Mouse (Mus musculus): ENCODE data around the gene Ak2. TPM values are rescaled to one million over a fixed set of nuclear protein-coding genes. Genes with fewer than 3 reads are reported as not detected.
A peak's percentile ranks its signal among the peaks of the same experiment; 100 is the strongest.

Ak2 gene
- polyA plus RNA-seq, 1 experiment from 2014 or later, result 148 TPM

GRCm38 (mm10) chr4:128962029-128962925, 29.5 kb upstream of the Ak2 start, which contains the start of gene Azin2:
Gene Azin2 (minus strand): TSS chr4:128962442.
- DNase-seq (peak; percentile 95), ATAC-seq (ENCODE audit: insufficient read depth) (peak; percentile 94)
- Histone ChIP-seq H3K9ac (peak within 1 kb of the TSS; percentile 75), H3K36me3 (ENCODE audit: insufficient read depth) (no peaks in the 10 kb centered on the region), H3K27ac (ENCODE audit: low read depth) (peak within 1 kb of the TSS; percentile 55; the same call in 1 of the 2 replicates), H3K4me2 (peak within 1 kb of the TSS; percentile 90), H3K4me3 (ENCODE audit: low read depth, low read length) (peak within 1 kb of the TSS; percentile 71), H3K27me3 (ENCODE audit: insufficient read depth, low read length) (no peaks in the 10 kb centered on the region), H3K9me3 (ENCODE audit: low read depth, low read length) (no peaks in the 10 kb centered on the region), H3K4me1 (ENCODE audit: insufficient read depth) (peaks cover 10% of the 10 kb centered on the region)
- WGBS, result under 1% methylated on average over 71 of the region's 72 CpGs
- TF ChIP-seq CTCF (IDR thresholded peaks at IDR 0.05; ENCODE audit: low read depth), result no peak

GRCm38 (mm10) chr4:128962926-128963290, 28.9 kb upstream of the Ak2 start:
- Histone ChIP-seq H3K27ac (ENCODE audit: low read depth) (no peak overlapping the region), H3K9me3 (ENCODE audit: low read depth, low read length) (no peaks in the 10 kb centered on the region), H3K27me3 (ENCODE audit: insufficient read depth, low read length) (no peaks in the 10 kb centered on the region), H3K4me1 (ENCODE audit: insufficient read depth) (peaks cover 13% of the 10 kb centered on the region), H3K4me3 (ENCODE audit: low read depth, low read length) (peak overlapping the region; percentile 71), H3K4me2 (peak overlapping the region; percentile 90), H3K9ac (peak overlapping the region; percentile 43; the same call in 1 of the 2 replicates), H3K36me3 (ENCODE audit: insufficient read depth) (no peaks in the 10 kb centered on the region)
- no peak for TF ChIP-seq CTCF (IDR thresholded peaks at IDR 0.05; ENCODE audit: low read depth)
- DNase-seq (no peak), ATAC-seq (ENCODE audit: insufficient read depth) (peak; percentile 21; the same call in 1 of the 2 replicates)
- 3% methylated on average over 9 of the region's 9 CpGs for WGBS

DNA sequence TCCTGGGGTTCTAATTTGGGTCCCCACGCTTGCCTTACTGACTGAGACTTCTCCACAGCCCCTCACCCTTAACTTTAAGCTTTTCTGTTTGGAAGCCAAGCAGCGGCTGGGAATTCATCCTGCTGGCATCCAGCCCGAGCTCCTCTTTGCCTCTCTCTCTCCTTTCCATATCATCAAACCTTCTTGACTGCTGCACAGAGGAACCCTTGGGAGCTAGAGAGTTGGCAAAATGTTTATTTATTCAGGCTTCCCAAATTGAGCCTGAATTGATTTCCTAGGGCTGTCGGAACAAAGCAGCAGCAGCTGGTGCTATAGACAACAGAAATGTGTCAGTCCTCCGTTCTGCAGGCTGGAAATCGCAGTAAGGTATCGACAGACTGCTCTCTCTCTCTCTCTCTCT, 25.0 kb upstream of the Ak2 start:
- Histone ChIP-seq H3K36me3 (ENCODE audit: insufficient read depth) (no peaks in the 10 kb centered on the region), H3K4me1 (ENCODE audit: insufficient read depth) (peaks cover 10% of the 10 kb centered on the region), H3K9ac (no peak overlapping the region), H3K4me2 (no peak overlapping the region; the same call in 1 of the 2 replicates), H3K9me3 (ENCODE audit: low read depth, low read length) (no peaks in the 10 kb centered on the region), H3K4me3 (ENCODE audit: low read depth, low read length) (no peak overlapping the region), H3K27ac (ENCODE audit: low read depth) (no peak overlapping the region), H3K27me3 (ENCODE audit: insufficient read depth, low read length) (no peaks in the 10 kb centered on the region)
- DNase-seq (peak; percentile 73), ATAC-seq (ENCODE audit: insufficient read depth) (no peak)
- no peak for TF ChIP-seq CTCF (IDR thresholded peaks at IDR 0.05; ENCODE audit: low read depth)
- 16% methylated on average over 7 of the region's 7 CpGs for WGBS

GRCm38 (mm10) chr4:128969081-128969480, 22.7 kb upstream of the Ak2 start:
- no peaks in the 10 kb centered on the region for H3K9me3 ChIP-seq (ENCODE audit: low read depth, low read length)
- no peak overlapping the region for H3K4me3 ChIP-seq (ENCODE audit: low read depth, low read length)
- H3K4me2 ChIP-seq, result no peak overlapping the region
- H3K27ac ChIP-seq (ENCODE audit: low read depth), result no peak overlapping the region
- ATAC-seq (ENCODE audit: insufficient read depth), result peak; percentile 36; the same call in 1 of the 2 replicates
- no peak overlapping the region for H3K9ac ChIP-seq
- no peak for TF ChIP-seq CTCF (IDR thresholded peaks at IDR 0.05; ENCODE audit: low read depth)
- peak; percentile 55 for DNase-seq
- 51% methylated on average over 5 of the region's 5 CpGs for WGBS
- H3K4me1 ChIP-seq (ENCODE audit: insufficient read depth), result peaks cover 5% of the 10 kb centered on the region; the same call in 1 of the 2 replicates
- no peaks in the 10 kb centered on the region for H3K27me3 ChIP-seq (ENCODE audit: insufficient read depth, low read length)
- no peaks in the 10 kb centered on the region for H3K36me3 ChIP-seq (ENCODE audit: insufficient read depth)

DNA sequence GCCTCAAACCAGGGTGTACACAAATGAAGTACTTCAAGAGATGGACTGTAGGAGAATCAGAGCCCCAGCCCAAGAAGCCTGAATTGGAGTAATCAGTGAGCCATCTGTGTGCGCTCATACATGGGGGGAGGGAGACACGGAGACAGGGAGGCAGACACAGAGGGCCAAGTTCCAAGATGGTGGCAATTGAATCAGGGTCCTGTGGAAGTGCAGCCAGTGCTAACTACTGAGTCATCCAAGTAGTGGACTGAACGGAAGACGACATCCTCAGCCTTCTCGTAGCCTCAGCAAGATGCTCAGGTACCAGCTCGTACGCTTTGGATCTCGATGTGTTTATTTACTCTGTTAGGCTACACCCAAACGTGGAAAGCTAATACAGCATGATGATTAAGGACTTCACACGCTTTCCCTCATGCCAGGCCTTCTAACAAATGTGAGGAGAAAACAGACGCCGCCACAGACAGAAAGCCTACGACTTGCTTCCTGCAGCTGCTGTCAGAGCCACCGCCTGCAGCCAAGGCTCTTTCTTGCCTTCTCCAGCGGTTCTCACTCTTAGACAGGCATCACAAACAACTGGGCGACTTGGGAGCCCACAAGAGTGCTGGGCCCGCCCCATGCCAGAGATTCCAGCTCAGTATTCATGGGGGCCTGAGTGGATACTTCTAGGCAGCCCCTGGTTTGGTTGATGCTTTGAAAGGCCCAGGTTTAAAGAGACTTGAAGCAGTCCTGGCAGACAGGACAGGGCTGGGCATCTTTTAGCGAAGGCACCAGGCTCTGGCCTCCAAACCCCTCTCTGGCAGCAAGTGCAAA, 21.9 kb upstream of the Ak2 start:
- no peak; the same call in 1 of the 2 replicates for ATAC-seq (ENCODE audit: insufficient read depth)
- no peak for DNase-seq
- Histone ChIP-seq H3K27ac (ENCODE audit: low read depth) (no peak overlapping the region), H3K9me3 (ENCODE audit: low read depth, low read length) (no peaks in the 10 kb centered on the region), H3K36me3 (ENCODE audit: insufficient read depth) (no peaks in the 10 kb centered on the region), H3K4me3 (ENCODE audit: low read depth, low read length) (no peak overlapping the region), H3K27me3 (ENCODE audit: insufficient read depth, low read length) (no peaks in the 10 kb centered on the region), H3K4me2 (no peak overlapping the region), H3K4me1 (ENCODE audit: insufficient read depth) (peaks cover 5% of the 10 kb centered on the region; the same call in 1 of the 2 replicates), H3K9ac (no peak overlapping the region)
- 35% methylated on average over 18 of the region's 18 CpGs for WGBS
- no peak for TF ChIP-seq CTCF (IDR thresholded peaks at IDR 0.05; ENCODE audit: low read depth)

- DNase-seq, result no peak
- H3K36me3 ChIP-seq (ENCODE audit: insufficient read depth), result no peaks in the 10 kb centered on the region
- no peak overlapping the region for H3K9ac ChIP-seq
- 54% methylated on average over 7 of the region's 8 CpGs for WGBS
- no peaks in the 10 kb centered on the region for H3K9me3 ChIP-seq (ENCODE audit: low read depth, low read length)
- no peak for ATAC-seq (ENCODE audit: insufficient read depth)
- no peak overlapping the region for H3K4me2 ChIP-seq
- H3K4me1 ChIP-seq (ENCODE audit: insufficient read depth), result peaks cover 5% of the 10 kb centered on the region; the same call in 1 of the 2 replicates
- TF ChIP-seq CTCF (IDR thresholded peaks at IDR 0.05; ENCODE audit: low read depth), result no peak
- no peak overlapping the region for H3K4me3 ChIP-seq (ENCODE audit: low read depth, low read length)
- no peak overlapping the region for H3K27ac ChIP-seq (ENCODE audit: low read depth)
- no peaks in the 10 kb centered on the region for H3K27me3 ChIP-seq (ENCODE audit: insufficient read depth, low read length)
These were observed 21.3 kb upstream of the Ak2 start for GRCm38 (mm10) chr4:128970417-128970807.
